Mouse (Mus musculus) layer of hippocampus, postnatal 36 days (tissue): ENCODE data around the gene Actl10. TPM values are rescaled to one million over a fixed set of nuclear protein-coding genes. Genes with fewer than 3 reads are reported as not detected.

Experiments used
- DNase-seq, 2 experiments: peaks; one replicate each; pipeline ENCODE4 v3.0.0; 2022
- total RNA-seq, 2 experiments: library from RNA; stranded (reverse); gene quantifications; 2 replicates each; pipeline ENCODE4 v1.2.3; 2021

Actl10 gene
- total RNA-seq, 2 experiments from 2014 or later: not detected

GRCm38 (mm10) chr2:154551927-154552326 lies 351 bp downstream of the Actl10 start:
- no peak for DNase-seq

GRCm38 (mm10) chr2:154552424-154552907 lies 890 bp downstream of the Actl10 start:
- DNase-seq: peak; percentile 59 to 68

GRCm38 (mm10) chr2:154555235-154555634 lies 3.7 kb downstream of the Actl10 start:
- no peak for DNase-seq

GRCm38 (mm10) chr2:154557184-154557832 lies 5.7 kb downstream of the Actl10 start:
- DNase-seq: no peak

GRCm38 (mm10) chr2:154558264-154559039 lies 6.9 kb downstream of the Actl10 start, which contains the start of gene Necab3:
Gene Necab3, minus strand, starts transcription at chr2:154558890.
- DNase-seq: peak in 1 of 2 experiments; percentile 51

GRCm38 (mm10) chr2:154563612-154564170 lies 12.1 kb downstream of the Actl10 start:
- DNase-seq: no peak

- DNase-seq: no peak
These were observed 14.0 kb downstream of the Actl10 start for GRCm38 (mm10) chr2:154565562-154565961.

- DNase-seq: no peak
These were observed 15.1 kb downstream of the Actl10 start for GRCm38 (mm10) chr2:154566641-154567040.

- DNase-seq: no peak
These were observed 16.2 kb downstream of the Actl10 start for GRCm38 (mm10) chr2:154567766-154568165.

GRCm38 (mm10) chr2:154568329-154569070 lies 16.9 kb downstream of the Actl10 start:
- no peak for DNase-seq

- peak in 1 of 2 experiments; percentile 38 for DNase-seq
These were observed 17.6 kb downstream of the Actl10 start for GRCm38 (mm10) chr2:154569071-154569748.

GRCm38 (mm10) chr2:154569836-154570286 lies 18.3 kb downstream of the Actl10 start, which contains the start of gene E2f1:
Gene E2f1, minus strand, starts transcription at chr2:154569892.
- peak; percentile 89 to 91 for DNase-seq

- no peak for DNase-seq
These were observed 19.1 kb downstream of the Actl10 start for GRCm38 (mm10) chr2:154570666-154571065.

GRCm38 (mm10) chr2:154571266-154571665 lies 19.7 kb downstream of the Actl10 start:
- DNase-seq: no peak

GRCm38 (mm10) chr2:154571976-154572375 lies 20.4 kb downstream of the Actl10 start:
- no peak for DNase-seq

- no peak for DNase-seq
These were observed 21.4 kb downstream of the Actl10 start for GRCm38 (mm10) chr2:154572996-154573395.

- no peak for DNase-seq
These were observed 22.7 kb downstream of the Actl10 start for GRCm38 (mm10) chr2:154574271-154574670.

GRCm38 (mm10) chr2:154576876-154577743 lies 25.5 kb downstream of the Actl10 start:
- DNase-seq: no peak

GRCm38 (mm10) chr2:154577744-154578067 lies 26.1 kb downstream of the Actl10 start:
- no peak for DNase-seq

GRCm38 (mm10) chr2:154580586-154580985 lies 29.0 kb downstream of the Actl10 start:
- DNase-seq: no peak

- DNase-seq: no peak
These were observed 29.8 kb downstream of the Actl10 start for GRCm38 (mm10) chr2:154581421-154581820.
